Comparison of ENCODE assay signal across 8 mouse cellular contexts in genomic region chr10:126978277-126978994, GRCm38 (mm10). TPM values are rescaled to one million over a fixed set of nuclear protein-coding genes. Genes with fewer than 3 reads are reported as not detected.
DNase-seq lines count a peak whose midpoint lies in the region; ATAC-seq lines count a peak whose summit lies in the region.

Gene Ctdsp2, plus strand, starts transcription at chr10:126978717.

- no peaks in the 10 kb centered on the region for H3K9me3 ChIP-seq in hindbrain, embryonic 11.5 days (ENCODE audit: control insufficient read depth, low read length)

- peak within 1 kb of the TSS; percentile 85 for H3K4me2 ChIP-seq in hindbrain, embryonic 11.5 days (replicated peaks; ENCODE audit: low read depth, low read length)

- DNase-seq in Muller cell, postnatal 12 days (ENCODE audit: inconsistent ontology term) = peak; percentile 100
- DNase-seq in cerebellum, adult 9-11 months = peak; percentile 100
- DNase-seq in frontal cortex, adult 2 months (ENCODE audit: extremely low spot score in 1 of 2, low spot score in 1 of 2) = peak; percentile 98 to 100
- DNase-seq in hindbrain, embryonic 11.5 days (ENCODE audit: low spot score) = peak; percentile 100
- peak; percentile 99 to 100 for DNase-seq in layer of hippocampus, postnatal 10 days (ENCODE audit: low spot score in 2 of 2)
- peak; percentile 100 for DNase-seq in lung, postnatal 10 days
- peak; percentile 100 for DNase-seq in ovary, postnatal 36 days (ENCODE audit: low spot score)
- DNase-seq in thymus, postnatal 25 days = peak; percentile 98

- H3K27me3 ChIP-seq in hindbrain, embryonic 11.5 days (ENCODE audit: control insufficient read depth, insufficient read depth, low read length) = peaks cover 9% of the 10 kb centered on the region

- under 1% methylated on average over 51 of the region's 56 CpGs for WGBS in hindbrain, embryonic 11.5 days

- peak within 1 kb of the TSS; percentile 100 for H3K4me3 ChIP-seq in hindbrain, embryonic 11.5 days (ENCODE audit: low read depth, low read length)

- H3K36me3 ChIP-seq in hindbrain, embryonic 11.5 days (ENCODE audit: control insufficient read depth, insufficient read depth, low read length) = no peaks in the 10 kb centered on the region

- ATAC-seq in hindbrain, embryonic 11.5 days (ENCODE audit: low FRiP score) = peak; percentile 92

- H3K27ac ChIP-seq in hindbrain, embryonic 11.5 days (ENCODE audit: low read depth, low read length) = peak within 1 kb of the TSS; percentile 99

- H3K4me1 ChIP-seq in hindbrain, embryonic 11.5 days (replicated peaks; ENCODE audit: control insufficient read depth, insufficient read depth, low read length) = peaks cover 11% of the 10 kb centered on the region

- peak within 1 kb of the TSS; percentile 70 for H3K9ac ChIP-seq in hindbrain, embryonic 11.5 days (ENCODE audit: low read depth, low read length)

RNA-seq across cellular contexts. Expression of gene Ctdsp2, which starts in this region (rescaled TPM):
- polyA plus RNA-seq in frontal cortex, adult 2 months (2012; rRNA removed) = 78.3 and 79.7 TPM in 2 replicates
- polyA plus RNA-seq in hindbrain, embryonic 11.5 days (2014; fragmentation: Nextera tagmentation; extraction: Ambion mirVana) = 38.7 and 40.3 TPM in 2 replicates
- 10 to 100 TPM; 78.9 to 88.9 TPM for total RNA-seq in layer of hippocampus, postnatal 10 days (2021)

Comparison
In these comparisons a context has a peak if more than half of its experiments do, and no peak if none do; other contexts are left out.
1. Peak in every context shown above with its lines: DNase-seq, ATAC-seq, H3K4me3 ChIP-seq and H3K27ac ChIP-seq.